Mouse (Mus musculus): ENCODE measurements around the gene Ak3. TPM values are rescaled to one million over a fixed set of nuclear protein-coding genes. Genes with fewer than 3 reads are reported as not detected.

Gene Ak3
- polyA plus RNA-seq, 1 experiment from 2014 or later, result 77.5 TPM

- ATAC-seq (replicated peaks), result no peak
- no peaks in the 10 kb centered on the region for H3K9me3 ChIP-seq
- no peak overlapping the region for H3K4me3 ChIP-seq
- H3K9ac ChIP-seq (replicated peaks), result no peak overlapping the region
- no peak overlapping the region for H3K4me2 ChIP-seq (replicated peaks)
- H3K27ac ChIP-seq (replicated peaks), result no peak overlapping the region
- WGBS, result 88% methylated on average over 5 of the region's 5 CpGs
- H3K4me1 ChIP-seq, result peaks cover 3% of the 10 kb centered on the region; the same call in 1 of the 2 replicates
- no peaks in the 10 kb centered on the region for H3K36me3 ChIP-seq
- no peaks in the 10 kb centered on the region for H3K27me3 ChIP-seq
Observed at GRCm38 (mm10) chr19:29058741-29059140, 11.0 kb upstream of the Ak3 start.

GRCm38 (mm10) chr19:29055469-29055868, 7.7 kb upstream of the Ak3 start:
- H3K36me3 ChIP-seq, result no peaks in the 10 kb centered on the region
- no peak for ATAC-seq (replicated peaks)
- H3K4me2 ChIP-seq (replicated peaks), result no peak overlapping the region
- no peaks in the 10 kb centered on the region for H3K9me3 ChIP-seq
- 87% methylated on average over 4 of the region's 4 CpGs for WGBS
- no peaks in the 10 kb centered on the region for H3K27me3 ChIP-seq
- H3K4me3 ChIP-seq, result no peak overlapping the region
- no peak overlapping the region for H3K9ac ChIP-seq (replicated peaks)
- H3K27ac ChIP-seq (replicated peaks), result no peak overlapping the region
- H3K4me1 ChIP-seq, result no peaks in the 10 kb centered on the region

- 90% methylated on average over 6 of the region's 6 CpGs for WGBS
- ATAC-seq (replicated peaks), result no peak
- Histone ChIP-seq H3K36me3 (no peaks in the 10 kb centered on the region), H3K9me3 (no peaks in the 10 kb centered on the region), H3K27me3 (no peaks in the 10 kb centered on the region), H3K27ac (replicated peaks) (no peak overlapping the region), H3K4me1 (no peaks in the 10 kb centered on the region), H3K4me3 (no peak overlapping the region), H3K9ac (replicated peaks) (no peak overlapping the region), H3K4me2 (replicated peaks) (no peak overlapping the region)
Observed at GRCm38 (mm10) chr19:29054594-29054993, 6.8 kb upstream of the Ak3 start.

GRCm38 (mm10) chr19:29052786-29053185, 5.0 kb upstream of the Ak3 start:
- H3K9me3 ChIP-seq, result no peaks in the 10 kb centered on the region
- no peak overlapping the region for H3K4me2 ChIP-seq (replicated peaks)
- no peak overlapping the region for H3K4me3 ChIP-seq
- ATAC-seq (replicated peaks), result no peak
- H3K36me3 ChIP-seq, result no peaks in the 10 kb centered on the region
- peaks cover 3% of the 10 kb centered on the region; the same call in 1 of the 2 replicates for H3K4me1 ChIP-seq
- H3K27me3 ChIP-seq, result no peaks in the 10 kb centered on the region
- no peak overlapping the region for H3K9ac ChIP-seq (replicated peaks)
- no peak overlapping the region for H3K27ac ChIP-seq (replicated peaks)
- WGBS, result 93% methylated on average over 12 of the region's 12 CpGs

GRCm38 (mm10) chr19:29050186-29050980, 2.6 kb upstream of the Ak3 start:
- no peaks in the 10 kb centered on the region for H3K9me3 ChIP-seq
- ATAC-seq (replicated peaks), result no peak
- no peak overlapping the region for H3K4me3 ChIP-seq
- no peak overlapping the region for H3K9ac ChIP-seq (replicated peaks)
- H3K36me3 ChIP-seq, result no peaks in the 10 kb centered on the region
- H3K4me2 ChIP-seq (replicated peaks), result no peak overlapping the region
- H3K27me3 ChIP-seq, result no peaks in the 10 kb centered on the region
- H3K27ac ChIP-seq (replicated peaks), result no peak overlapping the region
- 78% methylated on average over 9 of the region's 9 CpGs for WGBS
- H3K4me1 ChIP-seq, result peaks cover 8% of the 10 kb centered on the region; the same call in 1 of the 2 replicates

- no peaks in the 10 kb centered on the region for H3K9me3 ChIP-seq
- H3K9ac ChIP-seq (replicated peaks), result no peak overlapping the region
- H3K27me3 ChIP-seq, result no peaks in the 10 kb centered on the region
- peaks cover 11% of the 10 kb centered on the region for H3K4me1 ChIP-seq
- no peak for ATAC-seq (replicated peaks)
- H3K4me2 ChIP-seq (replicated peaks), result no peak overlapping the region
- no peaks in the 10 kb centered on the region for H3K36me3 ChIP-seq
- H3K4me3 ChIP-seq, result no peak overlapping the region
- no peak overlapping the region for H3K27ac ChIP-seq (replicated peaks)
- WGBS, result 76% methylated on average over 12 of the region's 12 CpGs
Observed at GRCm38 (mm10) chr19:29049401-29050075, 1.8 kb upstream of the Ak3 start.

- Histone ChIP-seq H3K9ac (replicated peaks) (peak overlapping the region; percentile 86; the same call in 1 of the 2 replicates), H3K36me3 (no peaks in the 10 kb centered on the region), H3K9me3 (no peaks in the 10 kb centered on the region), H3K4me2 (replicated peaks) (peak overlapping the region; percentile 87), H3K27ac (replicated peaks) (no peak overlapping the region; the same call in 1 of the 2 replicates), H3K4me3 (peak overlapping the region; percentile 75), H3K27me3 (no peaks in the 10 kb centered on the region), H3K4me1 (peaks cover 17% of the 10 kb centered on the region)
- ATAC-seq (replicated peaks), result no peak
- 33% methylated on average over 4 of the region's 4 CpGs for WGBS
Observed at GRCm38 (mm10) chr19:29046961-29047333, 814 bp downstream of the Ak3 start.

GRCm38 (mm10) chr19:29045956-29046650, 1.7 kb downstream of the Ak3 start:
- Histone ChIP-seq H3K27me3 (no peaks in the 10 kb centered on the region), H3K4me3 (peak overlapping the region; percentile 75), H3K4me2 (replicated peaks) (peak overlapping the region; percentile 87), H3K9me3 (no peaks in the 10 kb centered on the region), H3K27ac (replicated peaks) (no peak overlapping the region), H3K4me1 (peaks cover 17% of the 10 kb centered on the region), H3K36me3 (no peaks in the 10 kb centered on the region), H3K9ac (replicated peaks) (no peak overlapping the region)
- ATAC-seq (replicated peaks), result no peak
- WGBS, result 33% methylated on average over 15 of the region's 15 CpGs

- no peak overlapping the region for H3K27ac ChIP-seq (replicated peaks)
- no peak overlapping the region for H3K9ac ChIP-seq (replicated peaks)
- no peaks in the 10 kb centered on the region for H3K9me3 ChIP-seq
- no peak for ATAC-seq (replicated peaks)
- no peak overlapping the region for H3K4me3 ChIP-seq
- no peaks in the 10 kb centered on the region for H3K27me3 ChIP-seq
- no peak overlapping the region for H3K4me2 ChIP-seq (replicated peaks)
- no peaks in the 10 kb centered on the region for H3K36me3 ChIP-seq
- peaks cover 17% of the 10 kb centered on the region for H3K4me1 ChIP-seq
- 60% methylated on average over 4 of the region's 4 CpGs for WGBS
Observed at GRCm38 (mm10) chr19:29045369-29045768, 2.4 kb downstream of the Ak3 start.

- ATAC-seq (replicated peaks), result no peak
- Histone ChIP-seq H3K4me2 (replicated peaks) (no peak overlapping the region), H3K9ac (replicated peaks) (no peak overlapping the region), H3K9me3 (no peaks in the 10 kb centered on the region), H3K4me3 (no peak overlapping the region), H3K27ac (replicated peaks) (no peak overlapping the region), H3K27me3 (no peaks in the 10 kb centered on the region), H3K36me3 (peaks cover 5% of the 10 kb centered on the region; the same call in 1 of the 2 replicates), H3K4me1 (peaks cover 17% of the 10 kb centered on the region)
- WGBS, result 10% methylated on average over 9 of the region's 9 CpGs
Observed at GRCm38 (mm10) chr19:29044353-29044768, 3.4 kb downstream of the Ak3 start.

- Histone ChIP-seq H3K4me3 (no peak overlapping the region), H3K27ac (replicated peaks) (no peak overlapping the region), H3K9me3 (no peaks in the 10 kb centered on the region), H3K9ac (replicated peaks) (no peak overlapping the region), H3K4me2 (replicated peaks) (no peak overlapping the region), H3K36me3 (peaks cover 5% of the 10 kb centered on the region; the same call in 1 of the 2 replicates), H3K27me3 (no peaks in the 10 kb centered on the region), H3K4me1 (peaks cover 13% of the 10 kb centered on the region)
- WGBS, result 86% methylated on average over 9 of the region's 9 CpGs
- no peak for ATAC-seq (replicated peaks)
Observed at GRCm38 (mm10) chr19:29042647-29043046, 5.1 kb downstream of the Ak3 start.

GRCm38 (mm10) chr19:29042143-29042542, 5.6 kb downstream of the Ak3 start:
- Histone ChIP-seq H3K4me3 (no peak overlapping the region), H3K27me3 (no peaks in the 10 kb centered on the region), H3K9ac (replicated peaks) (no peak overlapping the region), H3K36me3 (peaks cover 5% of the 10 kb centered on the region; the same call in 1 of the 2 replicates), H3K27ac (replicated peaks) (no peak overlapping the region), H3K9me3 (no peaks in the 10 kb centered on the region), H3K4me2 (replicated peaks) (no peak overlapping the region), H3K4me1 (peaks cover 13% of the 10 kb centered on the region)
- 88% methylated on average over 6 of the region's 6 CpGs for WGBS
- ATAC-seq (replicated peaks), result no peak
